Mouse (Mus musculus): ENCODE results near the gene Kifc5b.

DNA sequence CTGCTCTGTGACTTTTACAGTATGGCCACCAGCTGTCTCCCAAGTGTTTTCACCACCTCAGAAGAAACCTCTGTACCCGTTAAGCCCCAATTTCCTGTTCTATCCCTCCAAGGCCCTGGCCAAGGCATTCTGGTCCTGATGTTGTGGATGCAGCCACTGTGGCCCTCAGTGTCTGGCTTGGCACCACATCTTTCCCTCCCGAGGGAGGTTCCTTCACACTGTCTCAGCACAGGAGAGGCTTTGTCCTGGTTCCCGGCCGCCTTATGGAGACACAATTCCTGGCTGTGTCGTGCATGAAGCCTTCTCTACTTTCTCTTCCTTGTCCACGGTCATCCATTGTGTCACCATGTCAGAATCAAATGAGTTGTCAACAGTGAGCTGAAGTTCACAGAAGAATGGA is 23.4 kb upstream of the Kifc5b start:
- no peak for TF ChIP-seq CTCF (IDR thresholded peaks at IDR 0.05; ENCODE audit: extremely low read depth, insufficient read depth, insufficient read length, insufficient replicate concordance)
- no peak for TF ChIP-seq POLR2A (IDR thresholded peaks at IDR 0.05; ENCODE audit: low read depth, low read length)

Data from spleen, adult 2 months (tissue).